Mouse (Mus musculus): ENCODE data around the gene Olfr272.

Olfr272 gene

GRCm38 (mm10) chr4:52909542-52909941 lies 9.4 kb downstream of the Olfr272 start:
- H3K27me3 ChIP-seq (ENCODE audit: insufficient read depth, low read length), result no peaks in the 10 kb centered on the region
- no peak overlapping the region for H3K4me3 ChIP-seq (replicated peaks; ENCODE audit: low read length)
- TF ChIP-seq CTCF (conservative IDR thresholded peaks at IDR 0.05; ENCODE audit: low read length), result no peak
- TF ChIP-seq NANOG (IDR thresholded peaks at IDR 0.05; ENCODE audit: borderline replicate concordance, low read length), result no peak
- TF ChIP-seq POU5F1 (IDR thresholded peaks at IDR 0.05; ENCODE audit: borderline replicate concordance, low read length), result no peak
- H3K36me3 ChIP-seq (ENCODE audit: insufficient read depth, low read length), result no peaks in the 10 kb centered on the region
- H3K4me1 ChIP-seq (replicated peaks; ENCODE audit: low read depth, low read length), result no peaks in the 10 kb centered on the region; the same call in 1 of the 2 replicates
- H3K9me3 ChIP-seq (ENCODE audit: low read length), result no peaks in the 10 kb centered on the region

GRCm38 (mm10) chr4:52864156-52864555 lies 54.8 kb downstream of the Olfr272 start:
- Histone ChIP-seq H3K4me3 (replicated peaks; ENCODE audit: low read length) (no peak overlapping the region), H3K27me3 (ENCODE audit: insufficient read depth, low read length) (no peaks in the 10 kb centered on the region), H3K9me3 (ENCODE audit: low read length) (no peaks in the 10 kb centered on the region), H3K36me3 (ENCODE audit: insufficient read depth, low read length) (no peaks in the 10 kb centered on the region), H3K4me1 (replicated peaks; ENCODE audit: low read depth, low read length) (no peaks in the 10 kb centered on the region)
- TF ChIP-seq NANOG (IDR thresholded peaks at IDR 0.05; ENCODE audit: borderline replicate concordance, low read length) (no peak), CTCF (conservative IDR thresholded peaks at IDR 0.05; ENCODE audit: low read length) (no peak), POU5F1 (IDR thresholded peaks at IDR 0.05; ENCODE audit: borderline replicate concordance, low read length) (no peak)

Measured in E14TG2a.4 (cell line).